Mouse (Mus musculus) small intestine, adult 2 months (tissue): ENCODE data around the gene Amfr.

Experiments
- CTCF ChIP-seq: fragments of 200-500 bp; IDR thresholded peaks from 2 replicates; pipeline ENCODE4 v1.5.1; 2012; ENCODE audit warnings: low read depth, mild to moderate bottlenecking, control low read depth, inconsistent platforms, low read length, moderate library complexity, mixed read lengths; ENCODE audit not compliant: insufficient replicate concordance, insufficient read length; ENCODE audit errors: extremely low read depth
- POLR2A ChIP-seq: fragments of 200-500 bp; IDR thresholded peaks from 2 replicates; pipeline ENCODE4 v1.6.1; 2012; ENCODE audit warnings: low read depth, mild to moderate bottlenecking, control low read depth, inconsistent platforms, low read length, moderate library complexity

DNA sequence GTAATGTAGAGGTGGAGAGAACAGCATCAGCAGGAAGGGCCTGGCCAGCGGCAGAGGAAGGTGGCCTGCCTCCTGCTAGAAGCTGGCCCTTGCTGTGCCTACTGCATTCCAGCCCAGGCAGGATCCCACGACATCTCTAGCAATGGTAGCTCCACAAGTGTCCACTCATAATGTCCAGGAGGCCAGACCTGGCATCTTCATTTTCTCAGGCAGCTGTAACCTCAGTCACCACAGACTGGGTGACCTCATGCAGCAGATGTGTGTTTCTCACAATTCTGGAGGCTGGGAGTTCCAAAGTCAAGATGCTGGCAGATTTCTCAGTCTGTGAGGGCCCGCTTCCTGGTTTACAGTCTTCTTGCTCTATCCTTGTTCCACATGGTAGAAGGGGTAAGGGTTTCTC, 74.4 kb downstream of the Amfr start:
- no peak for TF ChIP-seq POLR2A
- TF ChIP-seq CTCF = no peak
